Mouse (Mus musculus) left cerebral cortex, adult 18-20 months (tissue): ENCODE measurements at regions not wholly inside any gene's neighbourhood (a gene's known extent, or its start where the extent isn't known, plus 50 kb on each side); places are given as distances from the start of the nearest gene placed in this dataset.

Experiments
- DNase-seq, 2 experiments: peaks; one replicate each; pipeline ENCODE4 v3.0.0; 2021 to 2022; ENCODE audit warnings: low spot score in 2 of 2, mixed read lengths in 1 of 2

GRCm38 (mm10) chr12:12710184-12710609 lies 231.5 kb downstream of the Mycn start:
- DNase-seq: no peak

- DNase-seq: peak; percentile 18 to 42
These were observed 232.7 kb downstream of the Mycn start for GRCm38 (mm10) chr12:12708954-12709523.

- no peak for DNase-seq
These were observed 235.3 kb downstream of the Mycn start for GRCm38 (mm10) chr12:12706326-12706920.

GRCm38 (mm10) chr12:12701735-12702134 lies 240.0 kb downstream of the Mycn start:
- no peak for DNase-seq

- DNase-seq: no peak
These were observed 240.6 kb downstream of the Mycn start for GRCm38 (mm10) chr12:12701060-12701667.

- no peak for DNase-seq
These were observed 247.6 kb downstream of the Mycn start for GRCm38 (mm10) chr12:12693838-12694777.

- no peak for DNase-seq
These were observed 254.3 kb downstream of the Mycn start for GRCm38 (mm10) chr12:12687376-12687775.

- no peak for DNase-seq
These were observed 256.5 kb downstream of the Mycn start for GRCm38 (mm10) chr12:12685217-12685522.

GRCm38 (mm10) chr12:12684481-12685216 lies 257.1 kb downstream of the Mycn start:
- DNase-seq: peak in 1 of 2 experiments; percentile 7

GRCm38 (mm10) chr12:12683733-12684470 lies 257.8 kb downstream of the Mycn start:
- DNase-seq: peak in 1 of 2 experiments; percentile 12

- peak in 1 of 2 experiments; percentile 7 for DNase-seq
These were observed 260.6 kb downstream of the Mycn start for GRCm38 (mm10) chr12:12681101-12681500.

- peak; percentile 28 to 53 for DNase-seq
These were observed 261.3 kb downstream of the Mycn start for GRCm38 (mm10) chr12:12680371-12680921.

- DNase-seq: peak; percentile 11 to 26
These were observed 265.0 kb downstream of the Mycn start for GRCm38 (mm10) chr12:12676676-12677075.

- DNase-seq: no peak
These were observed 271.8 kb downstream of the Mycn start for GRCm38 (mm10) chr12:12669931-12670330.

- DNase-seq: no peak
These were observed 272.8 kb downstream of the Mycn start for GRCm38 (mm10) chr12:12668919-12669318.

- no peak for DNase-seq
These were observed 286.1 kb downstream of the Mycn start for GRCm38 (mm10) chr12:12655611-12656010.

- no peak for DNase-seq
These were observed 286.5 kb downstream of the Mycn start for GRCm38 (mm10) chr12:12655184-12655583.

- DNase-seq: no peak
These were observed 289.4 kb downstream of the Mycn start for GRCm38 (mm10) chr12:12652361-12652760.

GRCm38 (mm10) chr12:12650309-12650708 lies 291.4 kb downstream of the Mycn start:
- no peak for DNase-seq

GRCm38 (mm10) chr12:12647467-12647866 lies 294.2 kb downstream of the Mycn start:
- DNase-seq: no peak
